Mouse (Mus musculus): Measurements from ENCODE around the gene Foxd1. TPM values are rescaled to one million over a fixed set of nuclear protein-coding genes. Genes with fewer than 3 reads are reported as not detected.

Gene Foxd1
- total and polyA plus RNA-seq, 3 experiments: not detected

- DNase-seq (ENCODE audit: extremely low read depth): no peak
- H3K4me1 ChIP-seq (ENCODE audit: control insufficient read depth in 1 of 2, insufficient read depth in 2 of 2): peaks cover 20 to 61% of the 10 kb centered on the region in 2 experiments
- 0 out of 2 replicates have a peak overlapping the region, but pooled peaks have one; percentile 23 for H3K9ac ChIP-seq (ENCODE audit: insufficient read depth, low read depth)
- H3K4me3 ChIP-seq (replicated peaks in 1 of 3; ENCODE audit: low read depth in 2 of 3, low read length in 2 of 3, poor library complexity in 1 of 3): no peak overlapping the region
- H3K79me2 ChIP-seq (replicated peaks; ENCODE audit: control insufficient read depth, extremely low read depth, insufficient read depth, poor library complexity, severe bottlenecking): peaks cover 38% of the 10 kb centered on the region
- no peak for TF ChIP-seq JUND (conservative IDR thresholded peaks at IDR 0.05; ENCODE audit: low read depth, low read length)
- no peak for TF ChIP-seq SMC3 (IDR thresholded peaks at IDR 0.05; ENCODE audit: low read depth, low read length)
- no peak for TF ChIP-seq IRF4 (IDR thresholded peaks at IDR 0.05; ENCODE audit: low read depth, low read length)
- TF ChIP-seq RAD21 (IDR thresholded peaks at IDR 0.05; ENCODE audit: low read depth, low read length): no peak
- TF ChIP-seq MAFK (IDR thresholded peaks at IDR 0.05; ENCODE audit: insufficient replicate concordance, low read length): no peak
- TF ChIP-seq CHD2 (IDR thresholded peaks at IDR 0.05; ENCODE audit: low read length): no peak
- no peak for TF ChIP-seq ETS1 (conservative IDR thresholded peaks at IDR 0.05; ENCODE audit: low read depth, low read length)
- no peak for TF ChIP-seq KAT2A (IDR thresholded peaks at IDR 0.05; ENCODE audit: insufficient replicate concordance, low read length)
- no peak for TF ChIP-seq USF2 (conservative IDR thresholded peaks at IDR 0.05; ENCODE audit: low read depth, low read length)
- TF ChIP-seq UBTF (IDR thresholded peaks at IDR 0.05; ENCODE audit: low read depth, low read length): no peak
- TF ChIP-seq EP300 (IDR thresholded peaks at IDR 0.05; ENCODE audit: low read length): no peak
- TF ChIP-seq CHD1 (IDR thresholded peaks at IDR 0.05; ENCODE audit: low read depth, low read length): no peak
- TF ChIP-seq ELF1 (IDR thresholded peaks at IDR 0.05; ENCODE audit: low read depth, low read length): no peak
- no peak for TF ChIP-seq PAX5 (IDR thresholded peaks at IDR 0.05; ENCODE audit: low read length)
- TF ChIP-seq MEF2A (IDR thresholded peaks at IDR 0.05; ENCODE audit: borderline replicate concordance, low read depth, low read length): no peak
- TF ChIP-seq HCFC1 (IDR thresholded peaks at IDR 0.05; ENCODE audit: low read depth, low read length): no peak
- no peak for TF ChIP-seq MAX (IDR thresholded peaks at IDR 0.05; ENCODE audit: low read length)
- H3K27me3 ChIP-seq (replicated peaks): no peaks in the 10 kb centered on the region
- dilution Hi-C loops (cut with MboI; ENCODE audit: extremely low pct_ligation_motif_present, extremely low pct_unique_long_range_greater_than_20kb, low sequenced_read_pairs): no loop called here
- peaks cover 44 to 66% of the 10 kb centered on the region in 2 experiments for H3K36me3 ChIP-seq (replicated peaks in 1 of 2; ENCODE audit: control insufficient read depth in 1 of 2, insufficient read depth in 1 of 2, low read length in 1 of 2)
- H3K4me2 ChIP-seq (ENCODE audit: insufficient read depth, low read depth, poor library complexity, severe bottlenecking): no peak overlapping the region
- peak overlapping the region; percentile 61 for H3K27ac ChIP-seq (ENCODE audit: insufficient read depth, low read depth)
- in situ Hi-C loops (cut with MboI; ENCODE audit: low pct_ligation_motif_present, low pct_unique_long_range_greater_than_20kb, low sequenced_read_pairs): no loop called here
- no peaks in the 10 kb centered on the region for H3K9me3 ChIP-seq (replicated peaks; ENCODE audit: low read length)
Measured at GRCm38 (mm10) chr13:98308724-98309123, 45.3 kb upstream of the Foxd1 start.

GRCm38 (mm10) chr13:98311597-98311996, 42.4 kb upstream of the Foxd1 start:
- TF ChIP-seq PAX5 (IDR thresholded peaks at IDR 0.05; ENCODE audit: low read length): no peak
- TF ChIP-seq POLR2AphosphoS2 (IDR thresholded peaks at IDR 0.05; ENCODE audit: low read depth, low read length): no peak
- no peak for TF ChIP-seq EP300 (IDR thresholded peaks at IDR 0.05; ENCODE audit: low read length)
- TF ChIP-seq USF1 (IDR thresholded peaks at IDR 0.05; ENCODE audit: low read depth, low read length): no peak
- no peak for TF ChIP-seq ZC3H11A (IDR thresholded peaks at IDR 0.05; ENCODE audit: low read depth, low read length)
- TF ChIP-seq HCFC1 (IDR thresholded peaks at IDR 0.05; ENCODE audit: low read depth, low read length): no peak
- no peak for TF ChIP-seq GABPA (IDR thresholded peaks at IDR 0.05; ENCODE audit: insufficient replicate concordance, low read depth, low read length)
- TF ChIP-seq ZMIZ1 (IDR thresholded peaks at IDR 0.05; ENCODE audit: low read depth, low read length): no peak
- TF ChIP-seq SMC3 (IDR thresholded peaks at IDR 0.05; ENCODE audit: low read depth, low read length): no peak
- no peak for TF ChIP-seq MAX (IDR thresholded peaks at IDR 0.05; ENCODE audit: low read length)
- no peak for TF ChIP-seq ETS1 (conservative IDR thresholded peaks at IDR 0.05; ENCODE audit: low read depth, low read length)
- TF ChIP-seq MAFK (IDR thresholded peaks at IDR 0.05; ENCODE audit: insufficient replicate concordance, low read length): no peak
- TF ChIP-seq POLR2A (IDR thresholded peaks at IDR 0.05; ENCODE audit: low read depth, low read length): no peak
- TF ChIP-seq JUND (conservative IDR thresholded peaks at IDR 0.05; ENCODE audit: low read depth, low read length): no peak
- TF ChIP-seq MXI1 (IDR thresholded peaks at IDR 0.05; ENCODE audit: low read depth, low read length): no peak
- TF ChIP-seq SIN3A (IDR thresholded peaks at IDR 0.05; ENCODE audit: low read length): no peak
- no peak for TF ChIP-seq ELF1 (IDR thresholded peaks at IDR 0.05; ENCODE audit: low read depth, low read length)
- TF ChIP-seq MEF2A (IDR thresholded peaks at IDR 0.05; ENCODE audit: borderline replicate concordance, low read depth, low read length): no peak
- TF ChIP-seq USF2 (conservative IDR thresholded peaks at IDR 0.05; ENCODE audit: low read depth, low read length): no peak
- in situ Hi-C loops (cut with MboI; ENCODE audit: low pct_ligation_motif_present, low pct_unique_long_range_greater_than_20kb, low sequenced_read_pairs): no loop called here
- Histone ChIP-seq H3K27ac (ENCODE audit: insufficient read depth, low read depth) (no peak overlapping the region), H3K79me2 (replicated peaks; ENCODE audit: control insufficient read depth, extremely low read depth, insufficient read depth, poor library complexity, severe bottlenecking) (peaks cover 63% of the 10 kb centered on the region), H3K9me3 (replicated peaks; ENCODE audit: low read length) (no peaks in the 10 kb centered on the region), H3K9ac (ENCODE audit: insufficient read depth, low read depth) (no peak overlapping the region; the same call in 1 of the 2 replicates), H3K4me1 (ENCODE audit: control insufficient read depth in 1 of 2, insufficient read depth in 2 of 2) (peaks cover 17 to 63% of the 10 kb centered on the region in 2 experiments), H3K4me3 (replicated peaks in 1 of 3; ENCODE audit: low read depth in 2 of 3, low read length in 2 of 3, poor library complexity in 1 of 3) (no peak overlapping the region), H3K27me3 (replicated peaks) (no peaks in the 10 kb centered on the region), H3K4me2 (ENCODE audit: insufficient read depth, low read depth, poor library complexity, severe bottlenecking) (peak overlapping the region; percentile 21), H3K36me3 (replicated peaks in 1 of 2; ENCODE audit: control insufficient read depth in 1 of 2, insufficient read depth in 1 of 2, low read length in 1 of 2) (peaks cover 46 to 76% of the 10 kb centered on the region in 2 experiments)
- dilution Hi-C loops (cut with MboI; ENCODE audit: extremely low pct_ligation_motif_present, extremely low pct_unique_long_range_greater_than_20kb, low sequenced_read_pairs): no loop called here
- no peak for DNase-seq (ENCODE audit: extremely low read depth)
